Mouse (Mus musculus): ENCODE data around the gene Tcta. TPM values are rescaled to one million over a fixed set of nuclear protein-coding genes. Genes with fewer than 3 reads are reported as not detected.
"Not testable (repeated sequence)": the region's sequence is repeated elsewhere in the genome, so short reads cannot be mapped to it uniquely, and the experiment has no call there.

The Tcta gene
- total RNA-seq, 2 experiments from 2014 or later: 33.2 to 34.6 TPM

DNA sequence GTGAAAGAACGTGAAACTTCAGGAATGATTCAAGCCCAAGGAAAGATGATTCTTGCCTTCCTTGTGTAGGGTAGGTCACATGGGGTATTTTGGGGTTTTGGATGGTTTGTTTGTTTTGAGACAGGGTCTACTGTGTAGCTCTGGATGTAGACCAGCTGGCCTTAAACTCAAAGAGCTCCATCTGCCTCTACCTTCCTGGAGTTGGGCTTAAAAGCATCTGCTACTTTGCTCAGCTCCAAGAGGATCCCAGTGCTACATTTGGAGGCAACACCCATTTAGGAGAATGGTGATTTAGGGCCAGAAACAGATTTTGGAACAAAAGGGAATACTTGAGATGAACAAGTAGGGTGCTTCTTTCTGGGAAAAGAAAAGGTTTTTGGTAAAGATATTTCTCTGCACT lies 18.8 kb upstream of the Tcta start:
- peak in 1 of 2 experiments; percentile 37 for DNase-seq (ENCODE audit: low spot score in 2 of 2)
- intact Hi-C loops (cut with DNase I): no loop called here

DNA sequence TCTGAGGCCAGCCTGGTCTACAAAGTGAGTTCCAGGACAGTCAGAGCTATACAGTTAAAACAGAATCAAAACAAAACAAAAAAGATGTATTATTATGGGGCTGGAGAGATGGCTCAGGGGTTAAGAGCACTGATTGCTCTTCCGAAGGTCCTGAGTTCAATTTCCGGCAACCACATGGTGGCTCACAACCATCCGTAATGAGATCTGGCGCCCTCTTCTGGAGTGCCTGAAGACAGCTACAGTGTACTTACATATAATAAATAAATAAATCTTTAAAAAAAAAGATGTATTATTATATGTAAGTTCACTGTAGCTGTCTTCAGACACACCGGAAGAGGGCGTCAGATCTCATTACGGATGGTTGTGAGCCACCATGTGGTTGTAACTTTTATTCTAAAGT lies 16.1 kb upstream of the Tcta start:
- intact Hi-C loops (cut with DNase I); DNase-seq (ENCODE audit: low spot score in 2 of 2): not testable (repeated sequence)

DNA sequence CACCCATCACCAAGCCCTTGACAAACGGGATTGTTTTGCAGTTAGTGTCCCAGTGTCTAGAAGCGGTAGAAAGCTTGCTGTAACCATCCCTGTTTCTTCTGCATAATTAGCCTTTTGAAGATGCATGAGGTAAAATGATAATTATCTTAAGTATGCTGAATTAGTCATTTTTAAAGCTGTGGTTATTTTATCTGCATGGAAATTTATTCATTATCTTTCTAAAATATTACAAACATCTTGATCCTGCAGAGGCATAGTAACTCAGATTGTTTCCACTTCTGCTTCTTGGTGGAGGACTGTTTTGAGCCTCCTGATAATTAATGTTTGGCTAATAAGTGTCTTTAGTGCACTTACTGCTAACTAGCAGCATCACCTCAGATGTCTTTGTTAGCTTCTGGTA lies 12.5 kb upstream of the Tcta start:
- intact Hi-C loops (cut with DNase I): no loop called here
- no peak for DNase-seq (ENCODE audit: low spot score in 2 of 2)

DNA sequence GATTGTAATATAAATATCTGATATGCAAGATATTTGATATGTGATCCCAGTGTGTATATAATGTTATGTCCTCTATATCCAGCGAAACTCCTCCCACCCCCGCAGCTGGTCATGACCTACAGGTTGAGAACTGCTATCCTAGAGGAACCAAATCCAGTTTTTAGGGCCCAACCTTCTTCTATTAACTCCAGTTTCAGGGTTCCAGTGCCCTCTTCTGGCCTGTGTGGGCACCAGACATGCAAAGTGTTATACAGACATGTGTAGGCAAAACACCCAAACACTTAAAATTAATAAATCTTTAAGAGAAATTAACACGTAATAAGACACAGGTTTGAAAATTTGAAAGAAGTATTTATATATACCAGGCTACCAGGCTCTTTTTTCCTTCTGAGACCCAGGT lies 11.6 kb upstream of the Tcta start:
- intact Hi-C loops (cut with DNase I): no loop called here
- no peak for DNase-seq (ENCODE audit: low spot score in 2 of 2)

DNA sequence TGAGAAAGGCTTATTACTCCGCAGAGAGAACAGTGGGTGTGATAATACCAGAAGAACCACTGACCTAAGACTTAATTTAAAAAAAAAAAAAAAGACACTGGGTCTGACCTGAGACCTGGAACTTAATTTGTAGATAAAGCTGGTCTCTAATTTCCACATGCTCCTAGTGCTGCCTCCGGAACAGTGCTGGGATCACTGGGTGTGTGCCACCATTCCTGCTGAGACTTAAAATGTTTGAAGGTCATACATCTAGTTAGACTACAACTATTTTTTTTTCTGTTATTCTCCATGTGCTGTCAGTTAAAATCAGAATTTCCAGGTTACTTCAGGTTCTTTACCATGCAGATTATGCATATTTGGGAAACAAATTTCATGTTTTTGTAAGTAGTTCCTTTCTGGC lies 2.2 kb upstream of the Tcta start:
- intact Hi-C loops (cut with DNase I): no loop called here
- no peak for DNase-seq (ENCODE audit: low spot score in 2 of 2)

DNA sequence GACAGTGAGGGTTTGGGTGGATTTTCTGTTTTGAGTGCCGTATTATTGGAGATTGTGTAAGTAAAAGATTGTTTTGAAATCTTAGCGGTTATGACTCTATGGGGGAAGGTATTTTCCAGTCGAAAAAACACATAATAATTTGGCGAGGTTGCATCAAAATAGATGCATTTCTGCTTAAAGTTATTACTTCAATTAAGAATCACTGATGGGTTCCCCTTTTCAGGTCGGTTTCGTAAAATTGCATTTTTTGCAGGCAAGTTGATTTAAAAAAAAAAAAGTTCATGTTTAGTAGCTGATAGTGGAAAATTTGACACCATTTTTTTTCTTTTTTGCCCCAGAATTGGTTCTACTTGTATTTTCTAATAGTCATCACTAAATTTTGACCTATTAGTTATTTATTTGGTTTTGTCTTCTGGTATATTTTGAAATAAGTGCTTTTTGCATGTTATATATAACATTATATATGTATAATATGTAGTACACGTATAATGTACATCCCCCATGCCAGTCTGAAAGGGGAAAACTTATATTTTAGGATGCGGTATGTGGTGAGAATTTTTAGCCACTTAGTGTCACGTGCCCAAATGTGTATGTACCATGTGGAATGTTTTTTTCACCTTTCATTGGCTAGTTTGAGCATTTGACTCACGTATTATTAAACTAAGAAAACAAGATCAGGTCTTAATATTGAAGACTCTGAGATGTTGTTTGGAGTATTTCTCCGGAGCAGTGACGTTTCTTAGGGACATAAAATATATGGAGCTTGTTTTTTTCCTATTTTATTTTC lies 1.3 kb upstream of the Tcta start:
- DNase-seq (ENCODE audit: low spot score in 2 of 2): no peak
- intact Hi-C loops (cut with DNase I): no loop called here

DNA sequence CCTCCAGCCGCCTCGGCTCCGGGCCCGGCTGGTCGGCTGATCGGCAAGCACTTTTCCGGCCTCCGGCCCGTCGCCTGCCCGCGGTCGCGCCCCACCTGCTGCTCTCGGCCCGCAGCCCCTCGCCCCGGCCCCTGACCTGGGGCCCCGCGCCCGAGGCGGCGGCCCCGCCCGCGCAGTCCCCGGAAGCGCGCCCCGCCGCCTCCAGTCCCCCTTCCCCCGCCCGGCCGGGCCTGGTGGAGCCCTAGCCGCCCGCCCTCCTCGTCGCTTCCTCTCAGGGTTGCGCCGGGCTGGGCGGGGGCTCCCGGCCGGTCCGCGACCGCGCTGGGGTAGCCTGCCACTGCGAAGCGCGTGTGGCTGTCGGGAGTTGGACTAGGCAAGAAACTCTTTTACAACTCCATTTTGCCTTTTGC lies 616 bp upstream of the Tcta start:
- intact Hi-C loops (cut with DNase I): loop anchor here (1.0 kb wide), 1 partner anchor 41 kb away; the partner anchor contains the start of gene Usp4
- peak in 1 of 2 experiments; percentile 50 for DNase-seq (ENCODE audit: low spot score in 2 of 2)

DNA sequence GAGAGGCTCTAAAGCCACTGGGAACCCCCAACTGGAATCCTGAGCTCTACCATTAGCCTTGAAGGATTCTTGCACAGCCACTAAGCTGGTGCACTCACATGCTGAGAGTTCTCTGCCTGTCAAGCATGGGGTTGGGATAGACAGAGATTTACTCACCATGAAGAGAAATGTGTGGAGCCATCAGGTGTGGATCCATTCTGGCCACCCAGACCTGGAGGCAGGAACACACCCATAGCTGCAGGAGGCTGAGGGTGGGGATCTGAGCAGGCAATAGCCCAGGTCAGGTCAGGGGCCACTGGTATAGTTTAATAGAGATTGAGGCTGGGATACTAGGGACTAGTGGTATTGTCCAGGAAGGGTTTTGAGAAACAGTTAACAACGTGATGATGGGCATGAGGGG lies 790 bp downstream of the Tcta start:
- intact Hi-C loops (cut with DNase I): no loop called here
- DNase-seq (ENCODE audit: low spot score in 2 of 2): no peak

DNA sequence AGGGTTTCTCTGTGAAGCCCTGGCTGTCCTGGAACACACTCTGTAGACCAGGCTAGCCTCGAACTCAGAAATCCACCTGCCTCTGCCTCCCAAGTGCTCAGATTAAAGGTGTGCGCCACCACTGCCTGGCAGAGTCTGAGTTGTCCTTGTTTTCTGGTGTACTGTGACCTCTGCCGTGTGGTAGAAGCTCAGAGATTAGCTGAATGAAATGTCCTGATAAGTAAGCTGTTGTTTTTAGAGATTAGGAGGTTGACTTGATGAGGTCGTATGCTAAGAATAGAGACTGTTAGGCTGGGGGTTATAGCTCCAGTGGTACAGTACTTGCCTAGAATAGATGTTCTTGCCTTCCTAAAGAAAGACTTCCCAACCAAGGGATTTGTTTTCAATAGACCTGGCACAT lies 1.2 kb downstream of the Tcta start:
- intact Hi-C loops (cut with DNase I): no loop called here
- no peak for DNase-seq (ENCODE audit: low spot score in 2 of 2)

DNA sequence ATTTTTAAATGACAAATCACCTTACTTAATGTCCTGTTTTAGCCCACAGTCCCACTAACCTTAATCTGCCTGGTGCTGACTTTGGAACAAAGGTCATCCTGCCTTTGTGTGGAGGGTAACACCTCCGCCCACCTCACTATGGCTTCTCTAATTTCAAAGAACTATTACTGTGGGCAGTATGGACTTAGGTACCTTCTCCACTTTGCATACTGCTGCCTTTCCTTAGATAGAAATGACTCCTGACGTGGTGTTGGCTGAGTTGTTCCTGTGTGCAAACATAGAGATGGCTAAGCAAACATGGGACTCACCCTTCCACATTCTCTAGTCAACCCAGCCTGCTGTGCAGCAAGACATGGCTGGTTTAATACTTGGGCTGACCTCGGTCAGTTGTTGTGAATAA lies 4.1 kb downstream of the Tcta start:
- DNase-seq (ENCODE audit: low spot score in 2 of 2): no peak
- intact Hi-C loops (cut with DNase I): no loop called here

DNA sequence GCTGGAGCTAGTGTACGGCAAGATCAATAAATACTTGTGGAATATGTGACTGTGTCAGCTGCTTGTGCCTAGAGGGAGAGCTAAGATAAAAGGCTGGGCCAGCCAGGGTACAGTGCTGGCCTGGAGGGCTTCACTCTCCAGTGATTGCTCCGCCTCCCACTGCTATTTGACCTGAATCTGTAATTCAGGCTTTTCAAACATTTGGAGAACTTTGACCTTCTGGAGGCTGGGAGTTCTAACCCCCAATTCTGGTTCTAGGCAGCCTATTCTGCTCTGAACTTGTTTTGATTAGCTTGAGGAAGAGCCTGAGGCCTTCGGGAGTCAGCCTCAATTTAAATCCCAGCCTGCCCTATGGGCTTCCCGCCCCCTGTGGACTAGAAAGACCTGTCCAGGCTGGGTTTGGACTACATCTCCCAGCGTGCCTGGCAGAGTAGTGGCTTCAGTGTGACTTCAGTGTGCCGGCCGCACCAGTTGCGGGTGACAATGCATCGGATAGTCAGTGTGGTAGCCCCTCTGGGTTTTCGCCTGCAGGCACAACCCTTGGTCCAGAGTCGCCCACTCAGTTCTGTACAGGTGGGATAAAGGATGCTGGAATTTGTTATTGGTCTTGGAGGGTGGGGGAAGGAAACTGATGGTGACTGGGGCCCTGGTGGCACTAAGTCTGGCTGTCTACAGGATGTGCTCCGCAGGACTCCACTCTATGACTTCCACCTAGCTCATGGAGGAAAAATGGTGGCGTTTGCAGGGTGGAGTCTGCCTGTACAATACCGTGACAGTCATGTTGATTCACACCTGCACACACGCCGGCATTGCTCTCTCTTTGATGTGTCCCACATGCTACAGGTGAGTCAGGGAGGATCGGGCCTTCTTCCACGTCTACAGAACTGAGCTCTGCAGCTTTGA lies 9.3 kb downstream of the Tcta start, which contains the start of gene Amt:
Gene Amt (plus strand): TSS at position 401 of the 903 bp plus-strand sequence.
- intact Hi-C loops (cut with DNase I): no loop called here
- peak in 1 of 2 experiments; percentile 39 for DNase-seq (ENCODE audit: low spot score in 2 of 2)

DNA sequence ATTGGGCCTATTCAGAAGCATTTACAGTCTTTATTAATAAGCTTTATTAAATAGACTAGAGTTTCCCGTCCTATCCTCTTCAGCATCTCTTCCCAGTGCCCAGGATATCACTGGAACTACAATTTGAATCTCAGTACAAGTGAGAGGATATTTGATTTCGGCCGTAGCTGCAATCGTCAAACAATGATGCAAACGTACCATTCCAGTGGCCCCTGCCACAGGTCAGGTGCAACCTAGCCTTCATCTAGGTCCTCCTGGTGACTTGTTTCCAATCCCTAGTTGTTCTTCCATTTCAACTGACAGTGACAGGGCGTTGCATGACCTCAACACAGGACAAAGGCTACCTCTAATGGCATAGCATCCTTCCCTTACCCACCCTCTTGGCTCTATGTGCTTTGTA lies 15.2 kb downstream of the Tcta start:
- DNase-seq (ENCODE audit: low spot score in 2 of 2): no peak
- intact Hi-C loops (cut with DNase I): no loop called here

DNA sequence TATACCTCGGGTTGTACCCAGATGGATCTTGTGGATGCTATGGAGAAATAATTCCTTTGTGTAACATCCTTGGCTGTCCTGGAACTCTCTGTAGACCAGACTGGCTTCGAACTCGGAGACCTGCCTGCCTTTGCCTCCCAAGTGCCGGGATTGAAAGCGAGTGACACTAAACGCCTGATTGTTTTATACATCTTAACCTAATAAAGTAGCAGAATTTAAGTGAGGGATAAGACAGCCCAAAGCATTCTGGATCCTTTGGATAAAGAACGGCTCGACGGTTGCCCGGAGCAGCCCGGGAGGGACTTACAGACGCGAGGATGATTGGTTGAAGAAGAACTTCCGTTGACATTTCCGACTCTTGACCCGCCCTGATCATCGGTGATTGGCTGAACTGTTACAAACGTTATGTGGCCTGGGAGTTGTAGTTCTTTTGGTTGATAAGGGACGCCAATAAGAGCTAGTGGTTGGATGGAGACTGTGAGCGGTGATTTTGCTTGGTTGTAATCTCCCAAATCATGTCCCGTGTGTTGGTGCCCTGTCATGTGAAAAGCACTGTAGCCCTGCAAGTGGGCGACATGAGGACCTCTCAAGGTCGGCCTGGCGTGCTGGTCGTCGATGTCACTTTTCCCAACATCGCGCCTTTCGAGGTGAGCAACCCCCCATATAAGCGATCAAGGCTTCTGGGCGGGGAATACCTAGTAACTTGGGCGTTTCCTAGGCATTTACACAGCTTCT lies 15.8 kb downstream of the Tcta start, which contains the start of gene Nicn1:
Gene Nicn1 (plus strand): TSS at position 414 of the 735 bp plus-strand sequence.
- peak; percentile 94 to 99 for DNase-seq (ENCODE audit: low spot score in 2 of 2)
- intact Hi-C loops (cut with DNase I): no loop called here

DNA sequence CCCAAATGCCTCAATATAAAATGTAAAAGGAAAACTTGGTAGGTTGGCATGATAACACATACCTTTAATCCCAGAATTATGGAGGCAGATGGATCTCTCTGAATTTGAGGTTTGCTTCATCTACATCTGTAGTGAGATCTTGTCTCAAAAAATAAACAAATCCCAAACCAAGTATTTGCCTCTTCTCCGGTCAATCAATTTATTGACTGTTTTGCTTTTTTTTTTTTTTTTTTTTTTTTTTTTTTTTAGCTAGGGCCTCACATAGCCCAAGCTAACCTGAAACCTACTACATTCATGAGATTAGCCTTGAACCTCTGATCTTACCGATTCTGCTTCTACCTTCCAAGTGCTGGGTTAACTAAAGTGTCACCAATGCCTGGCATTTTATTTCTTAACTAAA lies 16.6 kb downstream of the Tcta start:
- no peak for DNase-seq (ENCODE audit: low spot score in 2 of 2)
- intact Hi-C loops (cut with DNase I): no loop called here

DNA sequence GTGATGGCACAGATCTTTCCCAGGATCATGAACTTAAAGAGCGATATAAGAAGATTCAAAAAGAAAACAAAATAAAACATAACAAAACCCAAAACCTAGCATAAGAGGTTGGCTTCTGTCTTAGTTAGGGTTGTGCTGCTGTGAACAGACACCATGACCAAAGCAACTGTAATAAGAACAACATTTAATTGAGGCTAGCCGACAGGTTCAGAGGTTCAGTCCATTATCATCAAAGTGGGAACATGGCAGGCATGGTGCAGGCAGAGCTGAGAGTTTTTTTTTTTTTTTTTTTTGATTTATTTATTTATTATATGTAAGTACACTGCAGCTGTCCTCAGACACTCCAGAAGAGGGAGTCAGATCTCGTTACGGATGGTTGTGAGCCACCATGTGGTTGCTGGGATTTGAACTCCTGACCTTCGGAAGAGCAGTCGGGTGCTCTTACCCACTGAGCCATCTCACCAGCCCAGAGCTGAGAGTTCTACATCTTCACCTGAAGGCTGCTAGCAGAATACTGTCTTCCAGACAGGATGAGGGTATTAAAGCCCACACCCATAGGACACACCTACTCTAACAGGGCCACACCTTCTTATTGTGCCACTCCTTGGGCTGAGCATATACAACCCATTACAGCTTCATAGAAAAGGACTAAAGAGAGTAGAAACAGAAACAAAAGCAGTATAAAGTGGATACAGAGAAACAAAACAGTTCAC lies 18.3 kb downstream of the Tcta start:
- intact Hi-C loops (cut with DNase I); DNase-seq (ENCODE audit: low spot score in 2 of 2): not testable (repeated sequence)

DNA sequence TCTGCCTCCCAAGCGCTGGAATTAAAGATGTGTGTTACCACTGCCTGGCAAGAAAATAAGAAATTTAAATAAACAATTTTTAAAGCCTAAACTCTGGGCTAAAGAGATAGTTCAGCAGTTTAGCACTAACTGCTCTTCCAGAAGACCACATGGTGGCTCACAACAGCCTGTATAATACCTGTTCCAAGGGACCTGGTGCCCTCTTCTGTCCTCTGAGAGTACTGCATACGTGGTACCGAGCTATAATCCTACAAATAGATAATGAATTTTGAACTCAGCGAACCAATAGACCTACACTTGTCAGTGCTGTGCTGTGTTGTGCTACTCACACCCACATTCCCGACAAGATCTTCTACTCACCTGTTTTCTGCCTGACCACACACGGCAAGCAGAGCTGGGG lies 21.6 kb downstream of the Tcta start:
- intact Hi-C loops (cut with DNase I): loop anchor here (2.0 to 5.0 kb wide), 2 partner anchors 82 to 190 kb away; partner anchors contain the start of gene Apeh

DNA sequence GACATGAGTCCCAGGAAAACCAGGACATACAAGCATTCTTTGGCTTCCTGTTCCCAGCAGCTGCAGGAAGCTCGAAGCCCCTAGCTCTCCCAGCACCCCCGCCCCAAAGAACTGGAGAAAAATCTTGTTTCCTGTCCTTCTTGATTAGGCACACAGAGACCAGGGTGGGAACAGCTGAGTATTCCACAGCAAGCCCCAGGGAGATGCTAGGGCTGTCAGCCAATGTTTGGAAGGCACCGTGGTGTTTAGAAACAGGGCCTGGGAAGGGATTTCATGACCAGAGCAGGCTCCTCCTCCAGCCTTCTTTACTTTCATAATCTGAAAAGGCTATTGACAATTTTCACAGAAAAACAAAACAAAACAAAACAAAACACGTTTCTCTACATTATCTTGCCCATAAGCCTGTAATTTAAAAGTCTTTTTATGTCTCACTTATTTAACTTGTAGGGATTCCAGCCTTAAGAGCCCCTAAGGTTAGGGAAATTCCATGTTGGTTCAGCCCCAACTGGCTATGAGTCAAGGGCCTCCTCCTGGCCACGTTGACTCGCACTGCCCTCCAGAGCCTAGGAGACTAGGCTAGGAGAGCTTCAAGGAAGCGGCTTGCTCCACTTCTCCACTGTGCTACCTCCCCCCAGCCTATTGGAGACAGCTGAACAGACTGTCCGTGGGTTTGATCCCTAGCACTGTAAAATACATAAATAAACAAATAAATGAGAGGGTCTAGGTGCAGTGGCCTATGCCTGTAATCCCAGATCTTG lies 25.7 kb downstream of the Tcta start:
- intact Hi-C loops (cut with DNase I): loop anchor here (5.0 kb wide), 1 partner anchor 78 kb away; no protein-coding TSS in a partner anchor
- no peak for DNase-seq (ENCODE audit: low spot score in 2 of 2)

More for the DNA sequence above, 21.6 kb downstream of the Tcta start:
- DNase-seq (ENCODE audit: low spot score in 2 of 2): peak; percentile 62 to 76

DNA sequence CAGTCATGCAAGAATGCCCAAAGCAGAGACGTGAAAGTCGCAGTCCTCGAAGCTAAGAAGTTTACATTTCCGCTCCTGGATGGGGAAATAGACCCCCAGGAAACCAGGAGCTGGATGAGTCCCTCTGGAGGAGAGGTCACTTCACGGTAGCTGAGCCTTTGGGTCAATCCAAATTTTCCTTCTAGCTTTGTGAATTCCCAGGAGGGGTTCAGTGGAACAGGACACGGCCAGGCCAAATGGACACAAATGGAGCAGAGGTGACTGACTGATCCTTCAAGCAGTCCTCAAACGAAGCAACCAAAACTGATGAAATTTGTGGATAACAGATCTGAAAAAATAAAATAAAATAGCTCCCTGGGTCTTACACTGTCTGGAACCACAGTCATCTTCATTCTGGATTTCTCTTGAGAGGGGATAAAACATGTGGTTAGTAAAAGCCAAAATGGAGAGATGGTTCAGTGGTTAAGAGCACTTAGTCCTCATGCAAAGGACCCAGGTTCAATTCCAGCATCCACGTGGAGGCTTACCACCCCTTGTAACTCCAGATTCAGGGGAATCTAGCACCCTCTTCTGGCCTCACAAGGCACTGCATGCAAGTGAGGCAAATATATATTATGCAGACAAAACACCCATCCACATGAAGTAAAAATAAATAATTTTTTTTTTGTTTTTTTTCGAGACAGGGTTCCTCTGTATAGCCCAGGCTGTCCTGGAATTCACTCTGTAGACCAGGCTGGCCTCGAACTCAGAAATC lies 27.1 kb downstream of the Tcta start:
- intact Hi-C loops (cut with DNase I): no loop called here
- DNase-seq (ENCODE audit: low spot score in 2 of 2): no peak
